Mouse (Mus musculus): ENCODE results near the gene Tmem63c.

Tmem63c gene

DNA sequence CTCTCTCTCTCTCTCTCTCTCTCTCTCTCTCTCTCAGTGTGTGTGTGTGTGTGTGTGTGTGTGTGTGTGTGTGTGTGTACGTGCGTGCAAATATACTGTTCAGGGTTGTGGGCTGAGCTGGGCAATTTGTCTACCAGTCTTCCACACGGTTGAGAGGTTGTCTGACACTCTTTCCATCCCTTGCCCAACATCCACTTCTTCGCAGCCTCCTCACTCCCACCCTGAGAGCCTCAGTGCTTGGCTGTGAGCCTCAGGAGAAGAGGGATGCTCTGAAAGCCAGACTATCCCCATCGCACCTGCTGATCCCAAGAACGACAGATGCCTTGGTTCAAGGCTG, 20.3 kb upstream of the Tmem63c start:
- no peak for DNase-seq (ENCODE audit: low spot score)

DNA sequence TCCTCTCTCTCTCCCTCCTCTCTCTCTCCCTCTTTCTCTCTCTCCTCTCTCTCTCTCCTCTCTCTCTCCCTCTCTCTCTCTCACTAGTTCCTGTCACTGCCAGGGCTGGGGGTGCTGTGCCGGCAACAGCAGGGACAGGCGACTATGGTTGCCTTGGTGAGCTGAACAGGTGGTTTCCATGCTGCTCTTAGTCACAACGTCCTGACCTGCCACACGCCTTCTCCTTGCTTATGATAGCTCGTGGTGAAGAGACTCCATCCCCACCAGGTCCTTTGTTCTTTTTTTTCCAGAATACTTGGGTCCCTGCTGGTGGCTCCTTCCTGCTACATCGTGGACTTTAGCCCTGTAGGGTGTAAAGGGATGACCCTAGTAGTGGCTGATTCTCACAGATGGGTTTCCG, 18.9 kb upstream of the Tmem63c start:
- DNase-seq (ENCODE audit: low spot score): no peak

DNA sequence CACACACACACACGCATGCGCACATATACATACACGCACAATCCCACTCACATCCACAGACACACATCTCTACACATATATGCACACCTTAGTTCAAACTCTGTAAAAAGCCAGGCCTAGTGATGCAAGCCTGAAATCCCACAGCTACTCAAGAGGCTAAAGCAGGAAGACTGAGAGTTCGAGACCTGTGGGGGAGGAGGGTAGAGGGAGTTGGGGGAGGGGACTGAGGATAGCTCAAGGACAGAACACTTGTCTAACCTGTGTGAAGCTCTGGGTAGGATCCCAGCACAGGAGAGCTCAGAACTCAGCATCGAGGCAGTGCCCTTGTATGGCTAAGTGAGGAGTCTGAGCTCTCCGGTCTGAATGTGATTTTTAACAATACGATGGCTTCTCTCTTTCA, 18.3 kb upstream of the Tmem63c start:
- DNase-seq (ENCODE audit: low spot score): no peak

DNA sequence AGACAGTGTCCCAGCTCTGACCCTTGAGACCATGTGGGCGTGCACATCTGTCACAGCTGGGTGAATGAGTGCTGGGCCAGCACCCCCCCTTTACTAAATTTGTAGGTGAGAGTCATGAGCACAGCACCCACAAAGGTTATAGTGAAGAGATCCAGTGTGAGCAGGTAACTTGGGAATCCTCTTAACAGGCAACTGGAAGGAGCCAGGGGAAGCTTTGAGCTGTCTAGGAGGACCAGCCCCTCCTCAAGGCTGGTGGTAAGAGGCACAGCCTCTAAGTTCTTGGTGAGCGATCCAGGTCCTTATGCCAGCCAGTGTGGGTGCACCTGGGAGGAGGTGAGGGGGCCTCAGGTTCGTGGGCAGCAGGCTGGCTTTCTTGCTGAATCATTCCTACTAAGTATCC, 17.5 kb upstream of the Tmem63c start:
- no peak for DNase-seq (ENCODE audit: low spot score)

DNA sequence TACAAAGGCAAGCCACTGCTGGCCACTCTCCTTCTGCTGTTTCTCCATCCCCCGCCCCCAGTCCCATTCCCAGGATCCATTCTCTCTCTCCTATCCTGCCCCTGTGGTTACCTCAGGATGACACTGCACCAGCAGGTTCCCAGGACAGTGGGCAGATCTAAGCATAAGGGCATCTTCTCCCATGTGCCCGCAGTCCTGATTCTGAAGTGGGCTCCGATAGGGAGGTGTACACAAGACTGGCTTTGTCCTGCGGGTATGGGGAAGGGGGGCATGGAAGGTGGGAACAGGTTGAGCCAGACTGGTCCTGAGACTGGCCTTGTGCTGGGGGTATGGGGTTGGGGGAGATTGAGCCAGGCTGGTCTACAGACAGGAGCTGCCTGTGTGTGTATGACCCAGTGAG, 16.5 kb upstream of the Tmem63c start:
- no peak for DNase-seq (ENCODE audit: low spot score)

DNA sequence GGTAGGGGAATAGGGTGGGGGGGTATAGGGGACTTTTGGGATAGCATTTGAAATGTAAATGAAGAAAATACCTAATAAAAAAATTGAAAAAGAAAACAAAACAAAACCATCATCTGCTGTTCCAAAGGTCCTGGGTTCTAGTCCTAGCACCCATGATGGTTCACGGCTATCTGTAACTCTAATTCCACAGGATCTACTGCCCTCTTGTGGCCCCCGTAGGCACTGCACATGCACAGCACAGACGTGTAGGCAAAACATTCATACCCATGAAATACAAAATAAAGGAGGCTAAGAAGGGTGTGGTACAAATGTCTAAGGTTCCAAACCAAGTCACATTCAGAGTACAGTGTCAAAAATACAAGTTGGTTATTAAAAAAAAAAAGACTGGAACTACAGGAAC, 4.1 kb upstream of the Tmem63c start:
- peak; percentile 46 for DNase-seq (ENCODE audit: low spot score)

DNA sequence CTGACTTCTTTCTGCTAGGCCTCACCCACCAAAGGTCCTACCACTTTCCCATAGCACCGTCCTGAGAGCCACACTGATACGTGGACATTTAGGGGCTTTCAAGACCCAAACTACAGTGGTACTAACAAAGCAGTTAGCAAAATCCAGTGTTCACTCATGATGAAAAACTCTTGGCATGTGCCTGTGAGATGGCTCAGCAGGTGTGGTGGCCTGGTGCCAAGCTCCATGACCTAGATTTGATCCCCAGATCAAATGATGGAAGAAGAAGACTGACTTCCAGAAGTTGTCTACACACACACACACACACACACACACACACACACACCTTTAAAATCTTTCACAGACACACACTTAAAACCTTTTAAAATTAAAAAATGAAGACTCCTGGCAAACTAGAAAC, 2.4 kb upstream of the Tmem63c start:
- DNase-seq (ENCODE audit: low spot score): no peak

DNA sequence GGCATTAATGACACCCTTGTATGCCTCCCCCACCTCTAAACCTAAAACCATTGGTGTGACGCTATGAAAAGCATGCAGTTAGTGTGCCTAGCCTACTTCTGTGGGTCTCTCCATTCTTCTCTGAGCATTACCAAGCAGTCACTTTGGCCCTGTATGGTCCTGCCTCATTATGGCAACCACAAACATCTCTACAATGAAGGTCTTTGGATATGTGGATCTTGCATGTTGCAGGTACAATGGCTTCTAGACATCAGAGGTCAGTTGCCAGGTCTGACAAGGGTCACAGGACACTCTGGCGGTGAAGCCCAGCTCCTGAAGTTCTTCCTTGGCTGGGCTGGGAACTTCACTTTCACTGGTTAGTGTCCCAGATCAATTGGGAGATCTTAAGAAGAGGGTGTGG, 866 bp downstream of the Tmem63c start:
- DNase-seq (ENCODE audit: low spot score): no peak

DNA sequence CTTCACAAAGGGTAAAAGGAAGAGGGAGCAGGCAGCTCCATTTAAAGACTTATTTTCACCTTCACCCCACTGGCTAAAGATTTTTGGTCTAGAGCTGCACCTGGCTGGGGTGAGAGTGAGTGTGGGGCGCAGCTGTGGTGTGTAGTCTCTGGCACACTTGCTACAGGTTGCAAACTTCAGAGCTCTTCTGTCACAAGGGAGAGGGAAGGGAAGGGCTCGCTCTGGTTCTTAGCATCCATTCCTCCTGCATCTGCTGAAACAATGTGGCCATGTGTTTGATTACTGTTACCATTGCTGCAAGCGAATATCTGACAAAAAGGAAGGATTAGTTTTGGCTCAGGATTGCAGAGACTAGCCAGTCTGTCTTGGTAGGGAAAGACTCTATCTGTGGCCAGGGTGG, 2.3 kb downstream of the Tmem63c start:
- peak; percentile 65 for DNase-seq (ENCODE audit: low spot score)

DNA sequence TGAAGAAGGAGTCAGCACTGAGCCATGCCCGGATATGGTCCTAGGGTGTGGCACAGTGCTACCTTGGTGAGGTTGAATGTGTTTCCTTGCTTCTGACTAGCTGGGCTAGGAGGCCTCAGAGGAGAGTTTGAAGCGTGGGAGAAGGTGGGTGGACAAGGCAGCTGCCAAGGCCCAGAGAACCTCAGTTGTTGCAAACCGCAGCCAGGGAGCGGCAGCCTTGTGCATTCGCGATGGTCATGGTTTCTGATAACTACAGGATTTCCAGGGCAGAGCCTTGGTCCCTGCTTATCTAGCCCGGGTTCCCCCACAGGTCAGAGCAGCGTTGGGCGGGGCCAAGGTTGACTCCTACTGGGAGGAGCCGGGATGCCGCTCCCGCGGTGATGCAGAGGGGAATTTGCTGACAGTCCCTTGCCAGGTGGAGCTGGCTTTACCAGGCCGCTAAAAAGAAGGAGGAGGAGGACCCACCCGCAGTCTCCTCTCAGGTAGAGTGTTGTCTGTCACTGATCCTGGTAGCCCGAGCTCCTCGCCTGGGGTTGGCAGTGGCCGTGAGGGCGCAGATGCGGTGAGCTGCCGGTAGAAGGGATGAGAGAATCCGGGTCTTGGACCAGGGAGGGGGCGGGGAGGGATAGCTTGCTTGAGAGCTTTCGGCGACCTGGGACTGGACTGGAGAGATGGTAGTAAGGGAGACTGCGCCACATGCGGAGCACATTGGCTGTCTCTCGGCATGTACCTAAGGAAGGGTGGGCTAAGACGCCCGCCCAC, 5.2 kb downstream of the Tmem63c start:
- DNase-seq (ENCODE audit: low spot score): peak; percentile 58

DNA sequence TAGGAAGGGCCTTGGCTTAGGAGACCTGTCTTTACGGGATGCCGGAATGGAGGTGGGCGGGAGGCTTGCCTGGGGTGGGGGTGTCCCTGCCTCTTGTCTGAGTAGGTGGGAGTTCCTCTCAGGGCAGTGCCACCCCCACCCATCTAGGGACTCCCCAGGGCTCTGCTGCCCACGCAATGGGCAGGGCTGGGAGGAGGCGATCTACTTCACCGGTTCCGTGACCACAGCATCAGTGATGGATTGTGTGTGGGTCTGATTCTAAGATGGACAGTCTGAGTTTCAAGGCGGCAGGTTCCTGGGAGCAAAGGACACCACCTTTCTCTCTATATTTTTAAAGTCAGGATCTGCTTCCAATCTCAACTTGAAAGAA, 5.7 kb downstream of the Tmem63c start:
- DNase-seq (ENCODE audit: low spot score): no peak

DNA sequence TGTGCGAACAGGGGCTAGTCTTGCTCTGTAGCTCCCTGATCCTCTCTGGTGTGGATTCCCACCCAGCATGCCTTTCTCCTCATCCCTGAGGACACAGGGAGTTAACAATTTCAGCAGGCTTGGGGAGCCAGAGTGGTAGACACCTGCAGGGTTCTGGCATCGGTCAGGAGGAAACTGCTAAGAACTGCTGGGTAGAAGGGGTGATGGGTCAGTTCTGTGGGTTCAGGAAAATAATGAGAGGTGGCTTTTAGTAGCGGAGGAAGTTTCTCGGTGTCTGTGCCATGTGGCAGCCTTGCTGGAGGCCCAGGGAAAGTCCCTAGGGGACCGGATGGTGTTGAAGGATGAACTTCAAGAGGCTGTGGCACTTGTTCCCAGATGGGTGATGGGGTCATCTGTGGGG, 6.3 kb downstream of the Tmem63c start:
- DNase-seq (ENCODE audit: low spot score): no peak

DNA sequence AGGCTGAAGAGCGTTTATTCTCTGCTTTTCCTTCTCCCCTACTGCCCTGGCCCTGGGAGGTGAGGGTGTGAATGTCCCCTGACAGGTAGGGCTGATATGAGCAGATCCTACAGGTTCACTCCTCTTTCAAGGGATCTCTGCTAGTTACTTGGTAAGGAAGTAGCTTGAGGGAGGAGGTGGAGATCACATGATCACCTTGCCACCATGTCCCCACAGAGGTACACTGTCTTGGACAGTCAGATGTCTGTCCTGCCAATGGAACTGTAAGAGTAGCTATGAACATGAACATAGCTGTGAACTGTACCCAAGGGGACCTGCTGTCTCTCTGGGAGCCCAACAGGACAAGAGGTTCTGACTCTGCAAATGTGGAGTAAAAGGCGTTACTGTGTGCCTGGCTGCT, 6.9 kb downstream of the Tmem63c start:
- DNase-seq (ENCODE audit: low spot score): no peak

DNA sequence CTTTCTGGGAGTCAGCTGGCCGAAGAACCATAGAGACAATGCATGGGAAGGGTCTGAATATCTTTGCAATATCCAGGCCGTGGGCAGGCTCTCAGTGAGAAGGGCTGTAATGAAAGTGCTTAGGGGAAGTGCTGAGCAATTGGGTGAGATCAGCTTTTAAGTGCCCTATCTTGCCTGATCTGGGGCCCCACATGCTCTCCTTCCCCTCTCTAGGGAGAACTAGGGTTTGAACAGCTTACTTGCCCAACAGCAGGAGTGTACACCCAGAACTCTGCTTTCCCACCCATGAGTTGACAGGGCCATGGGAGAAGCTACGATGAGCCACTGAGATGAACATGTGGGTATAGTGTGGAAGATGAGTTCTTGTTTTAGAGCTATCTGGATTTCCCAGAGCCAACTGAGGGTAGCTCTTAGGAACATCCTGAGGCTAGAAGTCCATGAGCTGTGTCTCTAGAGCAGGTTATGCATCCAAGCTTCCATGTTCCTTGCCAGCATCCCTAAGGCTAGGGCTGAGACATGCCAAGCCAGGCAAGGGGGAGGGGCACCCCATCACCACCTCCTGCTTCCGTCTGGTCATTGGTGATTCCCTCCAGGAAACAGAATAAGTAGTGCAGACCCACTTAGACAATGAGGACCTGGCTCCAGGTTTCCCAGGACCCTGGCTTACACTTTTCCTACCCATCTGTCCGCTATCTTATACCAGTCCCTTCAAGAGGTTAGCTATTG, 8.3 kb downstream of the Tmem63c start:
- DNase-seq (ENCODE audit: low spot score): no peak

DNA sequence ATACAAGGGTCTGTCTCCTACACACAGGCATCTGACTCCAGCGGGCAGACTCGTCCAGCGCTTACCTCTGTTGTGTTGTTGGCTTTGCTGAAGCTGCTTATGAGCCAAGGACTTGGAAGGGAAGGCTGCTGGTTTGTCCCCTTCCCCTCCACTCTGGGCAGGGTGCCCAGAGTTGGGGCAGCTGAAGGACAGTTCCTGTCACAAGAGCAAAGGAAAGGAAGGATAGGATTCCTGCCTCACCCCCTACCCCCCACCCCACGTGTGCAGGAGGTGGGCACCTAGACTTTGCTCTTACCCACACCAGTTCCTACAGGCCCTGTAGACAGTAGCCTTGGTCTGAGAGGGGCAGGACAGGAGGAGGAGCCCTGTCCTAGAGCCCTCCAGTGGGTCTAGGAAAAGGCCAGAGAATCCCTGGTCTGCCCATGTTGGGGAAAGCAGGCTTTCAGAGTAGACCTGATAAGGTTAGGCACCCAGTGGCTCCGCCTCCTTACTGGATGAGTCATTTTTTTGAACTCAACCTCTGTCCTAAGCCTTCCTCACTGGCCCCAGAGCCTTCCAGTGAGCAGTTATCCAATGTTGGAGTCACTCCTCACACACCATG, 10.1 kb downstream of the Tmem63c start:
- DNase-seq (ENCODE audit: low spot score): no peak

DNA sequence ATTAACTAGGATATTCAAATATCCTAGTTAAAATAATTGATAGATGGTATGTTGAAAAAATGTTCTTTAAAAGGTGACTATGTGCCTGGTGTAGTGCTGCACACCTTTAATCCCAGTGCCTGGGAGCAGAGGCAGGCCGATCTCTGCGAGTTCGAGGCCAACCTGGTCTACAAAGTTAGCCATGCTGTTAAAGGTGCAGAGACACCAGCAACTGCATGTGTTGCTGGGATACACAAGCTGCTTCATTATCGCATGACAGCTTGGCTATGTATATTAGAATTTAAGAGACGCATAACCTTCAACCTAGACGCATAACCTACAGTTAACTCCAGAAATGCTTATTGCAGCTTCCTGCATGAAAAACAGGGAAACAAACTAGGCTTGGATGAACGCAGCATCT, 15.5 kb downstream of the Tmem63c start:
- no peak for DNase-seq (ENCODE audit: low spot score)

DNA sequence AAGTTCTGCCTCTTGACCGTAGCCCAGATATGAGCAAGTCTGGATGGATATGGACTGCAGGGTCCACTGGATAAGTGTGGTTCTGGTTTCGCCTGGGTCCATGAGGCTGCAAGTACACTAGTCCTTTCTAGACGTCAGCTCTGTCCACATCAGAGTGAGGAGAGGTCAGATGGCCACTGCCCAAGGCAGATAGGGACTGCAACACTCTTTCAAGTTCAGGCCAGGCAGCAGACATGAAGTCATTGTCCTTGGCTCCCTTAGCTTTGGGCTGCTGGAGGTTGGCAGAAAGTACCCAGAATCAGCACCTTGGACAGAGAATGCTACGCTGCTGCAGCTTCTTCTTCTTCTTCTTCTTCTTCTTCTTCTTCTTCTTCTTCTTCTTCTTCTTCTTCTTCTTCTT, 19.0 kb downstream of the Tmem63c start:
- DNase-seq (ENCODE audit: low spot score): no peak

DNA sequence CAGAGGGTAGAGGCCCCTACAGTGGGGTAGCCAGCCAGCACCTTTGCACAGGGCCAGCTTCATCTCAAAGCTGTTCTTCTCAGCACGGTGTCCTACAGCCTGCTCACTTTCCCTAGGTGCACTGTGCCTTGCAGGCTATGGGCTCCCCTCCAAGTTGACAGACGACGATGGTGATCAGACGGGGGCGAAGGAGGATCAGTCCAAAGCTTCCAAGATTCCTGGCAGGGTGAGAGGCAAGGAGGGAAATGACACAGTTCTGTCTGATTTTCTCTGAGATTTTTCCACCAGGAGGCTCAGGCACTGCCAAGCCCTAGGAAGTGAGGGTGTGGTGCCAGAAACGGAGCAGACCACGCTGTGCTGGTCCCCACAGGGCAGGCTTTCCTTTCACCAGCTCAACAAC, 19.7 kb downstream of the Tmem63c start:
- DNase-seq (ENCODE audit: low spot score): no peak

DNA sequence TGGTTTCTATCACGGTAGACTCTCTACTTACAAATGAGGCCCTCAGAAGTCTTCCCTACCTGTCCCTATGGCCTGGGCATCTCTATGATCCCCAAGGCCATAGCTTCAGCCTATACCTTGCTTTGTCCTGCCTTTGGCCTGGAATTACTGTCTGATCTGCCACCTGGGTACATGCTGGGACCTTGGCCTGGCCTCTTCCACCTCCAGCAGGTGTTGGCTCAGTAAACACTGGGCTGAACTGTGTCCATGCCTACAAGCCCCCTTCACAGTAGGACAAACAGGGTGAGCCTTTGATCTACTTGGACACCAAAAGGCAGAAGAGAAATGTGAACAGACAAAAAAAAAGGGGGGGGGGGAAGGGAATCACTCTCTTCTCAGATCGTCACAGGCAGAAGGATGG, 21.3 kb downstream of the Tmem63c start:
- no peak for DNase-seq (ENCODE audit: low spot score)

DNA sequence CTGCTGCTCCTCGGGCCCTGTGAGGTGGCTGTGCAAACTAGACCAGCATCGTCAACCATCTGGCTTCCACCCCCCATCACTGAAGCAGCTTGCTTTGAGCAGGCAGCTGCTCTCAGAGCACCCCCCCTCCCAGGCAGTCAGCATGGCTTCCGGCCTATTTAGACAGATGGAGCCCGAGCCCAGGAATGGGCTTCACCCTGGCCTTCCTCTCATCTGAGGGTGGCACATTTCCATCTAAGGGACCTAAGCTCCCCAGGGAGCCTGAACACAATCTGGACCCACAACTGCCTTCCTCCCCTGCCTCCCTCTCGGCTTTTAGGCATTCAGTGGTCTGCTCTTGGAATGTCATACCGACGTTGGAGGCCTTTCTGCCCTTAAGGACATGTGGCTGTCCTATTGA, 22.1 kb downstream of the Tmem63c start:
- DNase-seq (ENCODE audit: low spot score): no peak

DNA sequence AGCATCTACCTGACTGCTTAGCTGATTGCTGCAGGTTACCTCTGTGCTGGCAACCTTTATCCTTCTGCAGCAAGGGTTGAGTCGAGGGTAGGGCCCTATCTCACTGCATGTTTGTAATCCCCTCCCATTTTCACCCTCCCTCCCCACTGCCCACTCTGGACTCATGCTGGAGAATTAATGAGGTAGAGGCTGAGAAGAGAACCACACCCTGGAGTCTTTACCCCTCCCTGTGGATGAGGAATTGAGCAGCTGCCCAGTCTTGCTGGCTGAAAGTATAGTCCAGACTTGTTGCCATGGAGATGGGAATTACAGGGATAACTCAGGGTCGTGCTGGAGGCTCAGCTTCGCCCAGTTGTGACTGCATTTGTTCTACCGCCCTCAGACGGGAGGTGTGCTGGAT, 23.6 kb downstream of the Tmem63c start:
- DNase-seq (ENCODE audit: low spot score): no peak

DNA sequence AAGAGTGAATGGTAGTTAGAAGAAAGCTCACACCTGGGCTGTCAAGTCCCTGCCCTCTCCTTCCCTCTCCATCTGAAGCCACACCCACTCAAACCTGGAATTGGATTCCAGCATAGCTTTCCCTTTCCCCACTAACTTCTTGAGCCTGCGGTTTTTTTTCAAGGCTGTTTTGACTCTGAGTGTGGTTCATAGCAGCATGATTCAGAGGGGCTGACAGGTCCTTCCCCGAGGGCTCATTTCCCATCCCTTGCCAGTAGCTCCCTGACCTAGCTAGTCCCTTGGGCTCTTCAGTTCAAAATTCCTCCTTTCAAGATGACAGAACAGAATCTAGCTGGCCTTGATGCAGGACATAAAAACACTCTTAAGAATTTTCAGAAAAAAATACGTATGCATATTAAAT, 26.4 kb downstream of the Tmem63c start:
- DNase-seq (ENCODE audit: low spot score): no peak

DNA sequence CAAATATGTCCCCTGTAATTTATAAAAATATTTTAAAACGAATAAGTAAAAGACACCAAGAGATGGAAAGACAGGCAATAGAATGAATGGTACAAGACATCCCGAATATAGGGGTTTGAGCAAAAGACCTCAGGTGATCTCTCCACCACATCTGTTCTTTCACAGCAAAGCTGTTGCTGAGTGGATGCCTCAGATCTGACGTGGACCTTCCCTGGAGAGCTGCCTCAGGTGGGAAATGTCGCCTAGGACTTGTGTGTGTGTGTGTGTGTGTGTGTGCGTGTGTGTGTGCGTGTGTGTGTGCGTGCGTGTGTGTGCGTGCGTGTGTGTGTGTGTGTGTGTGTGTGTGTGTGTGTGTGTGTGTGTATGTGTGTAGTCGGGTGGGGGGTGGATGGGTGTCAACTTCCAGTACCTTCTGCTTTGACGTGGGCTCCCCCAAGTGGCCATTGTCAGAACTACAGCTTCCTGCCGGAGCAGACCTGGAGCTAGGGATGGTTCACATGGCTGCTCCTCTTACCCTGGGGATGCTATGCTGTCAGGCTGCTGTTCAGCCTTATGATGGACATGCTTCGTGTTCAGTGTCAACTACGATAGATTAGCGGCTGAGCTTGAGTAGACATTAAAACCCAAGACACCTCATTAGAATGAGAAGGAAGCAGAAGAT, 31.7 kb downstream of the Tmem63c start:
- DNase-seq (ENCODE audit: low spot score): peak; percentile 63
